Mouse (Mus musculus): Measurements from ENCODE around the gene Cdh15.

- TF ChIP-seq CTCF (IDR thresholded peaks at IDR 0.05; ENCODE audit: insufficient read depth, low read length) (0 out of 2 replicates have a peak, but pooled peaks have one; percentile 16), POLR2A (IDR thresholded peaks at IDR 0.05; ENCODE audit: borderline replicate concordance, extremely low read depth, low read depth, low read length) (no peak)
Measured at GRCm38 (mm10) chr8:122812610-122813250, 35.0 kb upstream of the Cdh15 start.
